ENCODE assay signal across 26 mouse cellular contexts in the genomic region with DNA sequence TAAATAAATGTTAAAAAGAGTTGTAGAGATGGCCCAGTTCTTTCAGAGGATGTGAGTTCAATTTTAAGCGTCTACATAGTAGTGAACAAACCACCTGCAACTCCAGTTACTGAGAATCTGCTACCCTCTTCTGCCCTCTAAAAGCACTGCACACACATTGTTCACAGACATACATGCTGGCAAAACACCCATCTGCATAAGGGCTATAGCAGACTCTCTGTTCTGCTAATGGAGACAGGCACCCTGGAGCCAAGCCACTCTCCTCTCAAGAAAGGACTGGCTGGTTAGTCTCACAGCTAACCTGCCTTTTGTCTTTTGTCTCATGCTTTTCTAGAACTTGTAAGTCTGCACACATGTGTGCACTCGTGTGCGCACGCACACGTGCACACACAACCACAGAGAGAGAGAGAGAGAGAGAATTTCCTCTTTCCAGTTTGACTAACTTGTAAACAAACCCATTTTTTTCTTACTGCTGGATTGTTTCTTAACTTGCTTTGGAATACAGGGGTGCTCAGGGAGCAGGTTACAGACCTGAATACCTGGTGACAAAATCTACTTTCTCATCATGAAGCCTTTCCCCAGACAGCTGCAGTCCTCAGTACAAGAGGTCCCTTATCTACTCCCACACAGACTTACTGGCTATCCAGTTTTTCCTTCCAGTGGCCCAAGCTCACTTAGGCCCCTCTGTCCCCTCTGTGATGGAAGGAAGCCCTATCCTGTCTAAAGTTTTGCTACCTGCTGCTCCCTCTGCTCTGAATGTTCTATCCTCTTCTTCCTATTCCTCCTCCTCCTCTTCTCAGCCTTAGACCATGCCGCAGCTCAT. TPM values are rescaled to one million over a fixed set of nuclear protein-coding genes. Genes with fewer than 3 reads are reported as not detected.
DNase-seq lines count a peak whose midpoint lies in the region; ATAC-seq and TF ChIP-seq lines count a peak whose summit lies in the region.
"Had no signal": no experiment of that assay in that cellular context is flagged by ENCODE, and none has a peak within 500 bp of the region (broad histone marks: within the 10 kb centered on the region; RNA-seq: fewer than 3 reads in every experiment).

No protein-coding gene starts in this region.

- no peak overlapping the region for H3K4me2 ChIP-seq in liver, embryonic 14.5 days (ENCODE audit: low read depth)
- H3K4me2 ChIP-seq: heart, embryonic 13.5 days; midbrain, embryonic 12.5 days had no signal

- no peak for TF ChIP-seq RAD21 in MEL (IDR thresholded peaks at IDR 0.05; ENCODE audit: low read depth, low read length)

- TF ChIP-seq POLR2A in MEL (IDR thresholded peaks at IDR 0.05; ENCODE audit: control insufficient read depth in 1 of 2, insufficient read depth in 1 of 2, low read depth in 1 of 2, low read length in 2 of 2, poor library complexity in 1 of 2) = no peak

- no peaks in the 10 kb centered on the region for H3K4me1 ChIP-seq in MEL (ENCODE audit: control insufficient read depth in 1 of 2, insufficient read depth in 2 of 2, low read length in 2 of 2)
- H3K4me1 ChIP-seq in liver, embryonic 14.5 days (replicated peaks; ENCODE audit: control insufficient read depth in 2 of 2, insufficient read depth in 2 of 2, low read length in 1 of 2) = peaks cover 7 to 17% of the 10 kb centered on the region in 2 experiments
- H3K4me1 ChIP-seq: embryonic facial prominence, embryonic 10.5 days; forebrain, embryonic 10.5 days; heart, embryonic 13.5 days; limb, embryonic 10.5 days; midbrain, embryonic 12.5 days had no signal

- no peak overlapping the region for H3K27ac ChIP-seq in MEL (ENCODE audit: control insufficient read depth, low read depth, low read length)
- H3K27ac ChIP-seq in liver, embryonic 14.5 days = no peak overlapping the region; the same call in 1 of the 2 replicates
- H3K27ac ChIP-seq: embryonic facial prominence, embryonic 10.5 days; forebrain, embryonic 10.5 days; heart, embryonic 13.5 days; limb, embryonic 10.5 days; midbrain, embryonic 12.5 days had no signal

- H3K79me2 ChIP-seq in MEL (ENCODE audit: control insufficient read depth, insufficient read depth, low read length, poor library complexity) = no peaks in the 10 kb centered on the region

- TF ChIP-seq CTCF in MEL (IDR thresholded peaks at IDR 0.05 in 2 of 3, conservative IDR thresholded peaks at IDR 0.05 in 1 of 3; ENCODE audit: control insufficient read depth in 1 of 3, insufficient read depth in 1 of 3, low read depth in 2 of 3, low read length in 3 of 3, poor library complexity in 1 of 3, severe bottlenecking in 1 of 3) = no peak
- TF ChIP-seq CTCF in liver, embryonic 14.5 days (IDR thresholded peaks at IDR 0.05; ENCODE audit: low read depth) = 0 out of 2 replicates have a peak, but pooled peaks have one; percentile 8

- DNase-seq in A20 (ENCODE audit: low read depth, low spot score) (peak; percentile 71), MEL (ENCODE audit: low read depth, low spot score) (no peak)
- DNase-seq in liver, embryonic 14.5 days (ENCODE audit: low read depth in 3 of 3, low spot score in 3 of 3) = no peak
- no peak for DNase-seq in cerebellum, postnatal 10 days
- no peak for DNase-seq in urinary bladder, postnatal 10 days (ENCODE audit: low spot score)
- no peak for DNase-seq in left cerebral cortex, adult 18-20 months (ENCODE audit: low spot score in 2 of 2)
- DNase-seq: adrenal gland, postnatal 14 days; cerebellum, adult 9-10 months; gastrocnemius, postnatal 14 days; heart, adult 11 months; heart, postnatal 14 days; kidney, adult 18-20 months; kidney, postnatal 10 days; right cerebral cortex, postnatal 14 days; thymus, postnatal 14 days had no signal

- H3K36me3 ChIP-seq in MEL (ENCODE audit: control insufficient read depth in 1 of 2, insufficient read depth in 2 of 2, low read length in 2 of 2) = 0 out of 4 replicates have a peak, but pooled peaks cover 0 to 2% of the 10 kb centered on the region in 2 experiments
- H3K36me3 ChIP-seq in liver, embryonic 14.5 days (replicated peaks; ENCODE audit: control insufficient read depth, insufficient read depth, low read depth) = no peaks in the 10 kb centered on the region
- H3K36me3 ChIP-seq: heart, embryonic 13.5 days; midbrain, embryonic 12.5 days had no signal

- H3K27me3 ChIP-seq in MEL (ENCODE audit: control insufficient read depth in 1 of 2, insufficient read depth in 2 of 2, low read length in 2 of 2) = no peaks in the 10 kb centered on the region
- no peaks in the 10 kb centered on the region for H3K27me3 ChIP-seq in liver, embryonic 14.5 days (ENCODE audit: control insufficient read depth, insufficient read depth, low read length)
- H3K27me3 ChIP-seq: heart, embryonic 13.5 days; midbrain, embryonic 12.5 days had no signal

- no peak overlapping the region for H3K9ac ChIP-seq in MEL (ENCODE audit: control insufficient read depth, low read depth, low read length, poor library complexity, severe bottlenecking)
- H3K9ac ChIP-seq in liver, embryonic 14.5 days (replicated peaks) = no peak overlapping the region
- H3K9ac ChIP-seq: heart, embryonic 13.5 days; midbrain, embryonic 12.5 days had no signal

- WGBS in liver, embryonic 14.5 days (ENCODE audit: insufficient replicate concordance) = 65% methylated on average over 6 of the region's 6 CpGs

- no peak overlapping the region for H3K4me3 ChIP-seq in MEL (ENCODE audit: control insufficient read depth in 1 of 2, insufficient read depth in 1 of 2, low read depth in 2 of 2, low read length in 2 of 2)
- no peak overlapping the region for H3K4me3 ChIP-seq in liver, embryonic 14.5 days (ENCODE audit: insufficient read depth in 1 of 2, low read depth in 2 of 2, low read length in 2 of 2)
- H3K4me3 ChIP-seq: embryonic facial prominence, embryonic 10.5 days; forebrain, embryonic 10.5 days; heart, embryonic 13.5 days; limb, embryonic 10.5 days; midbrain, embryonic 12.5 days had no signal

- no peak for TF ChIP-seq EP300 in MEL (IDR thresholded peaks at IDR 0.05; ENCODE audit: low read depth in 1 of 2, low read length in 2 of 2)
- 0 out of 2 replicates have a peak, but pooled peaks have one; percentile 10 for TF ChIP-seq EP300 in liver, embryonic 14.5 days (IDR thresholded peaks at IDR 0.05; ENCODE audit: low read depth)

- peak; percentile 49; the same call in 1 of the 2 replicates for ATAC-seq in liver, embryonic 14.5 days (ENCODE audit: insufficient read depth)
- 0 out of 2 replicates have a peak, but pooled peaks have one; percentile 26 for ATAC-seq in neutrophil, adult 5-6 weeks (ENCODE audit: extremely low read depth, insufficient number of reproducible peaks, low FRiP score, poor library complexity, severe bottlenecking)
- ATAC-seq: activated CD4-positive, CD25-positive, alpha-beta regulatory T cell, adult 4 months; CD4-positive, CD25-positive, alpha-beta regulatory T cell, adult 4 months; forebrain, embryonic 16.5 days; lung, postnatal 0 days had no signal

- H3K9me3 ChIP-seq in MEL (replicated peaks; ENCODE audit: insufficient read depth, low read length) = no peaks in the 10 kb centered on the region
- H3K9me3 ChIP-seq in liver, embryonic 14.5 days (ENCODE audit: control insufficient read depth, low read length) = no peaks in the 10 kb centered on the region
- H3K9me3 ChIP-seq: embryonic facial prominence, embryonic 10.5 days; forebrain, embryonic 10.5 days; G1E; heart, embryonic 13.5 days; limb, embryonic 10.5 days; midbrain, embryonic 12.5 days had no signal

TF ChIP-seq in MEL, 35 proteins besides CTCF, POLR2A, EP300 and RAD21 (continues in another document):
- no peak for TF ChIP-seq ZMIZ1 (IDR thresholded peaks at IDR 0.05; ENCODE audit: low read depth, low read length)

RNA-seq across cellular contexts. Expression of a gene that starts 7.2 kb away (rescaled TPM):
- total RNA-seq in MEL (2012; rRNA removed) = not detected in 2 replicates
- polyA plus RNA-seq in MEL (2012; ENCODE audit: insufficient read depth in 1 of 2, insufficient read length in 2 of 2, low read depth in 1 of 2, low replicate concordance in 2 of 2, missing spikeins in 1 of 2) = under 1 TPM in 1 of 2 experiments, not detected in 1; 0.11 TPM
- 0.09 and 0.11 TPM in 2 replicates for polyA plus RNA-seq in liver, embryonic 14.5 days (2012; rRNA removed)
- 0.06 TPM in 1 of 2 replicates, not detected in the other for polyA plus RNA-seq in liver, embryonic 14.5 days (2014; fragmentation: Nextera tagmentation; extraction: Ambion mirVana)
- total RNA-seq in neutrophil, adult 5-6 weeks (2017) = 0.12 and 0.81 TPM in 2 replicates
- total RNA-seq in left cerebral cortex, adult 18-20 months (2021) = 1 to 10 TPM; 4.9 to 5.5 TPM
- polyA plus RNA-seq: G1E had no signal

RNA-seq across cellular contexts. Expression of a gene that starts 22.2 kb away (rescaled TPM):
- total RNA-seq in MEL (2012; rRNA removed) = 5.6 and 6.4 TPM in 2 replicates
- 10 to 100 TPM in 1 of 2 experiments, not detected in 1; 10.1 TPM for polyA plus RNA-seq in MEL (2012; ENCODE audit: insufficient read depth in 1 of 2, insufficient read length in 2 of 2, low read depth in 1 of 2, low replicate concordance in 2 of 2, missing spikeins in 1 of 2)
- 3.8 and 6.4 TPM in 2 replicates for polyA plus RNA-seq in liver, embryonic 14.5 days (2012; rRNA removed)
- 5.8 and 9.3 TPM in 2 replicates for polyA plus RNA-seq in liver, embryonic 14.5 days (2014; fragmentation: Nextera tagmentation; extraction: Ambion mirVana)
- 34.9 and 35.7 TPM in 2 replicates for total RNA-seq in neutrophil, adult 5-6 weeks (2017)
- 1 to 10 TPM; 9.5 to 9.9 TPM for total RNA-seq in left cerebral cortex, adult 18-20 months (2021)

RNA-seq across cellular contexts. Expression of a gene that starts 22.3 kb away (rescaled TPM):
- total RNA-seq in MEL (2012; rRNA removed) = 3.3 and 4.0 TPM in 2 replicates
- polyA plus RNA-seq in MEL (2012; ENCODE audit: insufficient read depth in 1 of 2, insufficient read length in 2 of 2, low read depth in 1 of 2, low replicate concordance in 2 of 2, missing spikeins in 1 of 2) = 1 to 10 TPM in 1 of 2 experiments, not detected in 1; 8.0 TPM
- 1.6 and 1.7 TPM in 2 replicates for polyA plus RNA-seq in liver, embryonic 14.5 days (2012; rRNA removed)
- 1.9 TPM in 2 replicates for polyA plus RNA-seq in liver, embryonic 14.5 days (2014; fragmentation: Nextera tagmentation; extraction: Ambion mirVana)
- total RNA-seq in neutrophil, adult 5-6 weeks (2017) = 1.6 and 2.8 TPM in 2 replicates
- 10 to 100 TPM; 28.7 to 30.3 TPM for total RNA-seq in left cerebral cortex, adult 18-20 months (2021)

RNA-seq across cellular contexts. Expression of a gene that starts 22.4 kb away (rescaled TPM):
- total RNA-seq in MEL (2012; rRNA removed) = 4,686 and 5,400 TPM in 2 replicates
- 1,000 to 10,000 TPM in 1 of 2 experiments, not detected in 1; 4,514 TPM for polyA plus RNA-seq in MEL (2012; ENCODE audit: insufficient read depth in 1 of 2, insufficient read length in 2 of 2, low read depth in 1 of 2, low replicate concordance in 2 of 2, missing spikeins in 1 of 2)
- polyA plus RNA-seq in liver, embryonic 14.5 days (2012; rRNA removed) = 986 and 1,878 TPM in 2 replicates
- polyA plus RNA-seq in liver, embryonic 14.5 days (2014; fragmentation: Nextera tagmentation; extraction: Ambion mirVana) = 1,452 and 1,510 TPM in 2 replicates
- 1,487 and 1,493 TPM in 2 replicates for total RNA-seq in neutrophil, adult 5-6 weeks (2017)
- total RNA-seq in left cerebral cortex, adult 18-20 months (2021) = 100 to 1,000 TPM; 512 to 513 TPM

RNA-seq across cellular contexts. Expression of a gene that starts 56.7 kb away (rescaled TPM):
- total RNA-seq in MEL (2012; rRNA removed) = 1.8 and 2.4 TPM in 2 replicates
- polyA plus RNA-seq in MEL (2012; ENCODE audit: insufficient read depth in 1 of 2, insufficient read length in 2 of 2, low read depth in 1 of 2, low replicate concordance in 2 of 2, missing spikeins in 1 of 2) = 1 to 10 TPM in 1 of 2 experiments, not detected in 1; 6.6 TPM
- polyA plus RNA-seq in liver, embryonic 14.5 days (2012; rRNA removed) = 2.4 and 2.8 TPM in 2 replicates
- polyA plus RNA-seq in liver, embryonic 14.5 days (2014; fragmentation: Nextera tagmentation; extraction: Ambion mirVana) = 1.7 and 2.5 TPM in 2 replicates
- 0.86 and 1.0 TPM in 2 replicates for total RNA-seq in neutrophil, adult 5-6 weeks (2017)
- 1 to 10 TPM; 2.0 to 2.4 TPM for total RNA-seq in left cerebral cortex, adult 18-20 months (2021)
